Mouse (Mus musculus): ENCODE data around the gene Atg13.

The Atg13 gene

DNA sequence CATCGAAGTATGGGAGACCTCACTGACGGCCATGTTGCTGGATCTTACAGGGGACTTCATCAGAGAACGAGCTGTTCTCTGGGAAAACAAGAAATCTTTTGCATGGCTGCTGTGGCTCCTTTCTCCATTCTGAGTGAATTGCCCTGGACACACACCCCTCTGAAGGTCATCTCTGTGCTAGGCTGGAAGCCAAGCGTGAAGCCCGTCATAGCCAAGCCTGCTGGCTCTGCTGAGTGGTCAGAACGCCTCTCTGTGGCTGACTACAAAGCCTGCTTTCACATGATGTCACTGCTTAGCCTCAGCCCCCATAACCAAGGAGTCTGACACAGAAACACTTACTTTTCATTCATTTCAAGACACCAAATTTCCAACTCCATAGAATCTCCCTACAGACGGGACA is 20.9 kb downstream of the Atg13 start:
- peak in 1 of 2 experiments; percentile 54 for DNase-seq

DNA sequence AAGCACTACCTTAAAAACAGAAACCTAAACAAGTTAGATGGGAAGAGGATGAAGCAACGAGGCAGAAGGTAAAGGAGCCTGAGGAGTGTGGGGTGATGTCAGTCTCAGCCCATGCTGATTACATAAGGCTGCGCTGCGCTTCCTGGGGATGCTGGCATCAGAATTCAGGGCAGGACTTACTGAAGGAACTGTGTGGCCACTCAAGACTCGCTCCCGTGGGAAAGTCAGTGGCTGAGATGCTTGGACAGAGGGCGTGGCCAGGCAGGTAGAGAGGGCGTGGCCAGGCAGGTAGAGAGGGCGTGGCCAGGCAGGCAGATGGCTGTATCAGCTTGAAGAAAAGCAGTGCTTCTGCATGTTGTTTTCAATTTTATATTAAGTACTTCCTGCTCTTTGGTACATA is 26.5 kb downstream of the Atg13 start:
- DNase-seq = peak in 1 of 2 experiments; percentile 44

- DNase-seq = peak; percentile 36 to 74
These were observed 27.5 kb downstream of the Atg13 start for GRCm38 (mm10) chr2:91682850-91683249.

GRCm38 (mm10) chr2:91676961-91677360 is 33.4 kb downstream of the Atg13 start:
- no peak for DNase-seq

GRCm38 (mm10) chr2:91676420-91676819 is 34.0 kb downstream of the Atg13 start:
- DNase-seq = no peak

- no peak for DNase-seq
These were observed 35.5 kb downstream of the Atg13 start for GRCm38 (mm10) chr2:91674895-91675294.

GRCm38 (mm10) chr2:91673587-91673986 is 36.8 kb downstream of the Atg13 start:
- DNase-seq = no peak

GRCm38 (mm10) chr2:91670038-91670437 is 40.3 kb downstream of the Atg13 start:
- DNase-seq = peak; percentile 69 to 84

DNA sequence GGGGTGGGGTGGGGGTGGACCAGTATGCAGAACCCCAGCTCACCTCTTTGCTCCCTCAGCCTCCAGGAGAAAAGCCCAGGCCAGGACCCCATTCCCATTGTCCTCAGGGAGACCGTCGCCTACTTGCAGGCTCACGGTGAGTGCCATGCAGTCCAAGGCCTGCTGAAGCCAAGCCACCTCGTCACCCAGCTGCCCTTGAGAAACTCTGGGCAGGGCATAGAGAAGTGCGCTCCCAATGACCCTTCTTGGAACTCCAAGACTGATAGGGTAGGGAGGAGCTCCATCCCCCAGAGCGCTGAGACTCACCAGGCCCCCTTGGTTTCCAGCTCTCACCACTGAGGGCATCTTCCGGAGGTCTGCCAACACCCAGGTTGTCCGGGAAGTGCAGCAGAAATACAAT is 41.0 kb downstream of the Atg13 start:
- no peak for DNase-seq

GRCm38 (mm10) chr2:91667747-91668146 is 42.6 kb downstream of the Atg13 start:
- DNase-seq = no peak

DNA sequence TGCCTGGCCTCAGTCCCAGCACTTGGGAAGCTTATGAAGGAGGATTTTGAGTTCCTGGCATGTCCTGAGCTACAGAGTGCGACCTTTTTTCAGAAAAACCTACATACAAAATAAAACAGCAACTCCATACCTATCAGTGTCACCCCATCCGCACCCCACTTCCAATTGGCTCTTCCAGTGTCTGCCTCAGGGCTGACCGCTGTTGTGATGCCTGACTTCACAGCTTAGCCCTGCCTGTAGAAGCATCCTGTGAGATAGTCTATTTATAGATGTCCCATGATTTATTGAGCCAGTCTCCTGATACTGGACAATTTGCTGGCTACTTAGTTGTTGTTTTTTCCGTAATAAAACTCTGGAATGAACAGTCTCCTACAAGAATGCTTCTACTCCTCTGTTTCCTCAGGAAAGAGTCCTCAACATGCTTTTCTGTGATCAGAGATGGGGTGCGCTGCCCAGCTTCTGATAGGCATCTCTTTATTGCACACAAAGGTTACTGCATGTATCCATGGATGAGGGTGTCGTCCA is 43.9 kb downstream of the Atg13 start:
- peak; percentile 44 to 58 for DNase-seq

DNA sequence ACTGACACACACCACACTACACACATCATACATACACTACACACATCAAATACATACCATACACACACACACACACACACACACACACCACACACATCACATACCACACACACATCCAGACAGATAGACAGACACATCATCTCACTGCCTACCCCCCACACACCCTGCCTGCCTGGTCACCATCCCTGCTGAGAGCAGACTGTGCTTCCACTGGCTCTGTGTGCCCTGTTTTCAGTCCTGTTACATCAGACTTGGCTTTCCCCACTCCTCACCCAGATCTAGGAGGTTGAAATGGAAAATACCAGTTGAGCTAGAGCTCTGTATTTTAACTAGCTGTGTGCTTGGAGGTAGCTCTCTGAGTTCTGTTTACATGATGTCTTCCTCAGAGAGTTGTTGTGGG is 45.6 kb downstream of the Atg13 start:
- no peak for DNase-seq

DNA sequence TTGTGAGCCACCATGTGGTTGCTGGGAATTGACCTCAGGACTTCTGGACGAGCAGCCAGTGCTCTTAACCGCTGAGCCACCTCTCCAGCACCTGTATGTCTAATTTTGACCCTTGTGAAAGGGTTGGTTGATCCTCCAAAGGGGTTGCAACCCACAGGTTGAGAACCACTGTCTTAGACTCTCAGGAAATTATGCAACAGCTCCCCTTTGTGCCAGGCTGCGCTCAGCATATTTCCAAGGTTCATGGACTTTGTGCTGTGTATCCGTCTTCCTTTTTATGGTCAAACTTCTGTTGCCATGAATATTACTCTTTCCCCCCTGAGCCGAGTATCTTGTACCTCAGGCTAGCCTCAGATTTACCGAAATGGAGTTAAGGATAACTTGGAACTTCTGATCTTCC is 49.4 kb downstream of the Atg13 start:
- peak; percentile 54 to 72 for DNase-seq

DNA sequence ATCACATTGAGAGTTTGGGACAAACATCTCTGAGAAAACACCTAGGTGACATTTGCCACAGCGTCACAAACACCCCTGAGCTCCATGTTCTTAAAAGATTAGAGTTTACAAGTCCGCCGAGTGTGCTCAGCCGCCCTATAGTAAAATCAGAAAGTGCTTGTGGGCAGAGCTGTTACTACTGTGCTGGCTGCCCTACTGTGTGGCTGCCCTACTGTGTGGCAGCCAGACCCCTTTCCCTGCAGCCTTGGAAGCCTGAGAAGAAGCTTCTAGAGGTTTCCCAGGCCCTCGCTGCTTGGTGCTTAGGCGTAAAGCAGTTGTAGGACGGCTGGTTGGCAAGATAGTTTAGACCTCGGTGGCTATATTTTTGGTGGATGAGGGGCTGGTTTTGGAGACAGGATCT is 50.7 kb downstream of the Atg13 start:
- no peak for DNase-seq

DNA sequence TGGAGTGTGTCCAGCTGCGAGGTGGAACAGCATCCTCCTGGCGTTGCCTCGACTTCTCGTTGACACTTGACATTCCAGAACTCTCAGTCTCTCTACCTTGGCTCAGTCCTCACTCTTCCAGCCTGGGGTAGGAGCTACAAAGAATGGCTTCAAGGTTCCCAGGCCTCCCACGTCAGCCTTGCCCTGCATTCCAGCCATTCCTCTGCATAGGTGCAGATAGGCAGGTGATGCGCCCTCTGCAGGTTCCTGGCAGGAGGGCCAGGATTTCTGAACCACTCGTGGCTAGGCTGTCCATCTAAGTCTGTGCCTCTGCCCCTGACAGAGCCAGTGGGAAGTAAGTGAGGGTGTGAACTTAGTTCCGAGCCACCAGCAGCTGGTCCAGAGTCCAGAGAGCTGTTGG is 53.6 kb downstream of the Atg13 start:
- DNase-seq = peak; percentile 58 to 79

DNA sequence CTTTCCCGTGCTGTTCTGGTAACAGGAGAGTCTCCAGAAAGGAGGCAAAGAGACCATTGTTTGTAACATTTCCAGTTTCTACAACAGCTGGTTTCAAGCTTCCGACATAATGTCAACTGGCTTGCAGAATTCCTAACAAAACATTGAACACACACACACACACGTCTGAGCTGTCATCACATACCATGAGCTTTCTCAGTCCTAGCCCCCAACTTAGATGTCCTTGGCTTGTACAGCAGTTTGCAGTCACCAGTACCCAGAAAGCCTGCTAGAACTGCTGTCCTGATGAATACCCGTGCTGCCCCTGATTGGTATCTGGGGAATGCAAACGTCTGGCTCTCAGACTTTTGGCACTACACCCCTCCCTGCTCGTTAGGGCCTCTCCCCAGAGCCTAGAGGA is 54.5 kb downstream of the Atg13 start:
- no peak for DNase-seq

- DNase-seq = no peak
These were observed 55.0 kb downstream of the Atg13 start for GRCm38 (mm10) chr2:91655388-91655787.

- no peak for DNase-seq
These were observed 57.5 kb downstream of the Atg13 start for GRCm38 (mm10) chr2:91652863-91653262.

DNA sequence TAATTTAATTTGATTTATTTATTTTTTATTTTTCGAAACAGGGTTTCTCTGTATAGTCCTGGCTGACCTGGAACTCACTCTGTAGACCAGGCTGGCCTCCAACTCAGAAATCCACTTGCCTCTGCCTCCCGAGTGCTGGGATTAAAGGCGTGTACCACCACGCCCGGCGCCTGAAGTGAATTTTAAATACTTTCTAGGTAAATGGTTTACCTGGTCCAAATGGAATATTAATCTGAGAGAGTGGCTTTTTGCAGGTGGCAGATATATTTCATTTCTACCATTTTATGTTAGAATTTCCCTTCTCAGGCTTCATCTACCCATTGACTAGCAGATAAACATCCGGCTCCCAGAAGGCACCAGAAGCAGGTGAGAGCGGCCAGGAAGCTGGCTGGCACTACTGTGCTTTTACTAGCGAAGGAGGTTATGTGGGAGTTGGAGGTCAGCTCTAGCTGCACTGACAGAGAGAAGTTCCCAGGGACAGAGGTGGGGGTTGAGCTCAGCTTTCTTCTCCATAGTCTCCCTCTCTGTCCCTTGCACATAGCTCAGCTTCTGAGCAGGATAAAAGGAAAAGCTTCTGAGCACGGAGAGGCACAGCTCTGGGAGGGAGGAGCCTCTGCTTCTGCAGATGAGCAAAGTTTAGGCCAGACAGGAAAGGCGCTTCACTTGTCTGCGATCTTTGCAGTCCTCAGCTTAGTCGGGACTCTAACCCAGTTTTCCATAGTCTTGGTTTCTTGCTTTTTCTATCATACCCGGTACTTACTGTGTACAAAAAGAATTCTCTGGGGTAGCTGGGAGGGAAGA is 58.7 kb downstream of the Atg13 start:
- peak; percentile 45 to 54 for DNase-seq

DNA sequence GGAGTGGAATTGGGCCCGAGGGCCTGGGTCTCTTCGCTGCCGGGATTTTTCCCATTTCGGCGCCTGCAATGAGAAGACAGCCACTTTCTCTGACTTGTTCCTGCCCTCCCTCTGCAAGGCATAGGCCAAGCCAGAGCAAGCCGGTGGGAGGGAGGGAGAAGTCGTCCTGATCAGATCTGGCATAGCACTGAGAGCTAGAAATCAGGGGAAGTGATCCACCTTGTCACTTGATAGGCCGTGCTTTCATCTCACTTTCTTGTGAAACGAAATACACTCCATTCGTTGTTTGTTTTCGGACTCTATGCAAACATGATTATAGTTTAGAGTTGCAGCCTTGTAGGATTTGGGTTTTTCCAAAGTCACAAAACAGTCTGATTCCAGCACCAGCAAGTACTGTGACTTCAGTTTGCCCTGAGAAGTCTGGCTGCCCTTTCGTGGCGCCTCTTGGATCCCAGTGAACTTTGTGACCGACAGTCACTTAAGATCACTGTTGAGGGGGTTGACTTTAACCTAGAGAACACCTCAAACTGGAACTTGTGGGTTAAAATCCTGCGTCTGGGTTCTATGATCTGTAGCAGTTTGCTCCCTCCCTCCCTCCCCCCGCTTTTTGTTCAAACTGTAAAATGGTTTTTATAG is 59.9 kb downstream of the Atg13 start:
- DNase-seq = no peak

DNA sequence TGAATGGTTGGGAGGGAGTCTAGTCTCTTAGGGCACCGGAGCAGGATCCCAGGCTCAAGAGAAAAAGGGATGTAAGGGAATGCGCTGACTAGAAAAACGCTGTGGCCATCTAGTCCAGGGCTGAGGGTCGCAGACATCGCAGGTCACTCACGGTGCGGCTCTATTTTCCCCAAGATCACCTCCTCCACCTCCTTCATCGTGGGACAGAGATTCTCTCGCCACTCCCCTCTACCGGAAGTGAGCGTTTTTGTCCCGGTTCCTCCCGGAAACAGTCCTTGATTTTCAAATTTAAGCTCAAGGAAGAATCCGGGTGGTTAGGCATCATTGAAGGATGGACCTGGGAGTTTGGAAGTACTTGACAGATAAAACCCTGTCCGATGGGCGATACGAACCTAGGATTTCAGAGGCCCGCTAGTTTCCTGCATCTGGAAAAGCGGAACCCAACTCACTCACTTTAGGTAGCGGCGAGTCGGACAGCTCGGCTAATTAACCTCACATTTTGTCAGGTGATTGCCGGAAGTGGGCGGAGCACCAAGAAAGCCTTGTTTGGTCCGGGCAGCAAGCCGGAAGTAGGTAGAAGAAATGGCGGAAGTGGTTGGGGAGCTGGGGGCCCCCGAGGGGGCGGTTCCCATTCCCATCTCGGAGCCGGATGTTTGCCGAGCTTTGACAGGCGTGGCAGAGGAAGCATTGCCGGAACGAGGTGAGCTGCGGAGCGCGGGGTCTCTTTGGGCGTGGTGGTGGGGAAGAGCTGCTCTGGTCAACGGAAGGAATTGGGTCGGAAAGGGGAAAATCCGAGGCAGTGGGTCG is 60.6 kb downstream of the Atg13 start, which contains the start of the genes Zfp408 and Arhgap1:
TSS of gene Zfp408 (minus strand) at position 239 of the 807 bp plus-strand sequence.
TSS of gene Arhgap1 (plus strand) at position 308 of the 807 bp plus-strand sequence.
- peak; percentile 99 for DNase-seq

GRCm38 (mm10) chr2:91649152-91649551 is 61.2 kb downstream of the Atg13 start:
- no peak for DNase-seq

- DNase-seq = peak; percentile 66 to 81
These were observed 63.6 kb downstream of the Atg13 start for GRCm38 (mm10) chr2:91646733-91647132.
